Mouse (Mus musculus) kidney, embryonic 16.5 days (tissue): ENCODE measurements around the gene Clstn2. TPM values are rescaled to one million over a fixed set of nuclear protein-coding genes. Genes with fewer than 3 reads are reported as not detected.
A peak's percentile ranks its signal among the peaks of the same experiment; 100 is the strongest.

Experiments
- ATAC-seq: fragments of 200-750 bp; cut with Nextera tagmentation; 2 replicates; pipeline ENCODE4 v1.8.0; 2017; ENCODE audit warnings: moderate TSS enrichment; ENCODE audit not compliant: low FRiP score, low TSS enrichment
- H3K27ac ChIP-seq: fragments of 300-500 bp; sonication (generic); 2 replicates; pipeline ENCODE4 v1.5.1; 2014; ENCODE audit warnings: low read length
- H3K27me3 ChIP-seq: fragments of 300-500 bp; sonication (generic); 2 replicates; pipeline ENCODE4 v1.6.1; 2014; ENCODE audit warnings: low read length, control low read depth, mixed read lengths; ENCODE audit not compliant: insufficient read depth
- H3K36me3 ChIP-seq: fragments of 300-500 bp; sonication (generic); 2 replicates; pipeline ENCODE4 v1.6.1; 2014; ENCODE audit warnings: low read length, control low read depth, mixed read lengths; ENCODE audit not compliant: insufficient read depth
- H3K4me1 ChIP-seq: fragments of 300-500 bp; sonication (generic); 2 replicates; pipeline ENCODE4 v1.6.1; 2014; ENCODE audit warnings: low read length, control low read depth, mixed read lengths; ENCODE audit not compliant: insufficient read depth
- H3K4me2 ChIP-seq: fragments of 300-500 bp; sonication (generic); replicated peaks from 2 replicates; pipeline ENCODE4 v1.6.1; 2014; ENCODE audit warnings: low read depth, low read length
- H3K4me3 ChIP-seq: fragments of 300-500 bp; sonication (generic); 2 replicates; pipeline ENCODE4 v1.5.1; 2014; ENCODE audit warnings: mild to moderate bottlenecking, low read length
- H3K9ac ChIP-seq: fragments of 300-500 bp; sonication (generic); replicated peaks from 2 replicates; pipeline ENCODE4 v1.6.1; 2014; ENCODE audit warnings: low read length
- H3K9me3 ChIP-seq: fragments of 300-500 bp; sonication (generic); 2 replicates; pipeline ENCODE4 v1.6.1; 2016; ENCODE audit warnings: low read length, control low read depth
- WGBS: fragments of 180-500 bp; shearing (Covaris S2); extraction: QIAGEN DNeasy Blood & Tissue Kit; methylation state at CpG from one replicate; pipeline ENCODE4 v1.1.7; 2014; 5-methylcytosine and 5-hydroxymethylcytosine counted together
- polyA plus RNA-seq: library from polyadenylated mRNA; unstranded; fragments of >200 nt; fragmentation: Nextera tagmentation; extraction: Ambion mirVana; gene quantifications from 2 replicates; pipeline ENCODE4 v1.2.1, GENCODE M21; 2015

Clstn2 gene
- polyA plus RNA-seq, 1 experiment from 2014 or later = 1.5 TPM

- Histone ChIP-seq H3K27me3 (no peaks in the 10 kb centered on the region), H3K4me1 (no peaks in the 10 kb centered on the region), H3K9ac (no peak overlapping the region), H3K4me2 (no peak overlapping the region), H3K27ac (no peak overlapping the region), H3K4me3 (no peak overlapping the region), H3K36me3 (no peaks in the 10 kb centered on the region), H3K9me3 (no peaks in the 10 kb centered on the region)
- 55% methylated on average over 3 of the region's 3 CpGs for WGBS
- no peak for ATAC-seq
These were observed 598.3 kb downstream of the Clstn2 start for GRCm38 (mm10) chr9:97434666-97435065.

- Histone ChIP-seq H3K27ac (no peak overlapping the region), H3K27me3 (no peaks in the 10 kb centered on the region), H3K36me3 (no peaks in the 10 kb centered on the region), H3K9ac (no peak overlapping the region), H3K4me3 (no peak overlapping the region), H3K4me1 (no peaks in the 10 kb centered on the region), H3K9me3 (no peaks in the 10 kb centered on the region), H3K4me2 (no peak overlapping the region)
- WGBS = 78% methylated on average over 1 of the region's 1 CpGs
- ATAC-seq = no peak
These were observed 603.0 kb downstream of the Clstn2 start for GRCm38 (mm10) chr9:97429885-97430449.

GRCm38 (mm10) chr9:97428127-97428526 lies 604.9 kb downstream of the Clstn2 start:
- H3K4me3 ChIP-seq = no peak overlapping the region
- H3K9me3 ChIP-seq = no peaks in the 10 kb centered on the region
- H3K27ac ChIP-seq = no peak overlapping the region
- H3K4me1 ChIP-seq = no peaks in the 10 kb centered on the region
- H3K9ac ChIP-seq = no peak overlapping the region
- H3K27me3 ChIP-seq = no peaks in the 10 kb centered on the region
- H3K36me3 ChIP-seq = no peaks in the 10 kb centered on the region
- WGBS = 83% methylated on average over 7 of the region's 7 CpGs
- no peak for ATAC-seq
- no peak overlapping the region for H3K4me2 ChIP-seq

GRCm38 (mm10) chr9:97420896-97421295 lies 612.1 kb downstream of the Clstn2 start:
- 31% methylated on average over 5 of the region's 5 CpGs for WGBS
- no peaks in the 10 kb centered on the region for H3K27me3 ChIP-seq
- H3K4me2 ChIP-seq = no peak overlapping the region
- no peaks in the 10 kb centered on the region for H3K9me3 ChIP-seq
- peaks cover 9% of the 10 kb centered on the region for H3K4me1 ChIP-seq
- H3K4me3 ChIP-seq = no peak overlapping the region
- no peak overlapping the region for H3K27ac ChIP-seq
- peak; percentile 76 for ATAC-seq
- H3K36me3 ChIP-seq = no peaks in the 10 kb centered on the region
- no peak overlapping the region for H3K9ac ChIP-seq

- ATAC-seq = no peak
- Histone ChIP-seq H3K4me3 (no peak overlapping the region), H3K27ac (no peak overlapping the region), H3K9ac (no peak overlapping the region), H3K4me2 (no peak overlapping the region), H3K9me3 (peaks cover 3% of the 10 kb centered on the region; the same call in 1 of the 2 replicates), H3K36me3 (no peaks in the 10 kb centered on the region), H3K4me1 (no peaks in the 10 kb centered on the region), H3K27me3 (no peaks in the 10 kb centered on the region)
- WGBS = 84% methylated on average over 6 of the region's 6 CpGs
These were observed 617.9 kb downstream of the Clstn2 start for GRCm38 (mm10) chr9:97414876-97415668.

GRCm38 (mm10) chr9:97408142-97408541 lies 624.8 kb downstream of the Clstn2 start:
- no peak overlapping the region for H3K27ac ChIP-seq
- H3K4me2 ChIP-seq = no peak overlapping the region
- no peak overlapping the region for H3K9ac ChIP-seq
- 80% methylated on average over 2 of the region's 2 CpGs for WGBS
- no peaks in the 10 kb centered on the region for H3K36me3 ChIP-seq
- no peaks in the 10 kb centered on the region for H3K27me3 ChIP-seq
- peaks cover 3% of the 10 kb centered on the region; the same call in 1 of the 2 replicates for H3K9me3 ChIP-seq
- no peak overlapping the region for H3K4me3 ChIP-seq
- H3K4me1 ChIP-seq = no peaks in the 10 kb centered on the region
- no peak for ATAC-seq
